Mouse (Mus musculus) forebrain, embryonic 11.5 days (tissue): Measurements from ENCODE around the gene Cadps2. TPM values are rescaled to one million over a fixed set of nuclear protein-coding genes. Genes with fewer than 3 reads are reported as not detected.

ENCODE experiments used
- ATAC-seq: fragments of 200-750 bp; cut with Nextera tagmentation; replicated peaks from 2 replicates; pipeline ENCODE4 v1.8.0; 2017; ENCODE audit warnings: moderate TSS enrichment; ENCODE audit not compliant: low FRiP score
- DNase-seq: peaks from one replicate; pipeline ENCODE4 v3.0.0-alpha.2; 2017; ENCODE audit warnings: low spot score
- H3K27ac ChIP-seq: fragments of 300-500 bp; sonication (generic); 2 replicates; pipeline ENCODE4 v1.5.1; 2014; ENCODE audit warnings: low read depth, low read length
- H3K27me3 ChIP-seq: fragments of 300-500 bp; sonication (generic); 2 replicates; pipeline ENCODE4 v1.6.1; 2014; ENCODE audit warnings: mild to moderate bottlenecking, low read length, mixed read lengths; ENCODE audit not compliant: control insufficient read depth, insufficient read depth
- H3K36me3 ChIP-seq: fragments of 300-500 bp; sonication (generic); 2 replicates; pipeline ENCODE4 v1.6.1; 2014; ENCODE audit warnings: mild to moderate bottlenecking, low read length, moderate library complexity, mixed read lengths; ENCODE audit not compliant: control insufficient read depth, insufficient read depth
- H3K4me1 ChIP-seq: fragments of 300-500 bp; sonication (generic); replicated peaks from 2 replicates; pipeline ENCODE4 v1.6.1; 2014; ENCODE audit warnings: low read length, mixed read lengths; ENCODE audit not compliant: control insufficient read depth, insufficient read depth
- H3K4me2 ChIP-seq: fragments of 300-500 bp; sonication (generic); 2 replicates; pipeline ENCODE4 v1.6.1; 2014; ENCODE audit warnings: low read depth, mild to moderate bottlenecking, low read length, moderate library complexity, mixed read lengths; ENCODE audit not compliant: severe bottlenecking
- H3K4me3 ChIP-seq: fragments of 300-500 bp; sonication (generic); 2 replicates; pipeline ENCODE4 v1.5.1; 2014; ENCODE audit warnings: low read depth, low read length
- H3K9ac ChIP-seq: fragments of 300-500 bp; sonication (generic); 2 replicates; pipeline ENCODE4 v1.6.1; 2014; ENCODE audit warnings: low read length
- H3K9me3 ChIP-seq: fragments of 300-500 bp; sonication (generic); 2 replicates; pipeline ENCODE4 v1.6.1; 2016; ENCODE audit warnings: low read length, mixed read lengths; ENCODE audit not compliant: control insufficient read depth
- WGBS: fragments of 180-500 bp; shearing (Covaris S2); extraction: QIAGEN DNeasy Blood & Tissue Kit; methylation state at CpG from one replicate; pipeline ENCODE4 v1.1.7; 2014; 5-methylcytosine and 5-hydroxymethylcytosine counted together
- polyA plus RNA-seq: library from polyadenylated mRNA; unstranded; fragments of >200 nt; fragmentation: Nextera tagmentation; extraction: Ambion mirVana; gene quantifications from 2 replicates; pipeline ENCODE4 v1.2.1, GENCODE M21; 2014

Cadps2 gene
- polyA plus RNA-seq, 1 experiment from 2014 or later: 3.8 TPM

DNA sequence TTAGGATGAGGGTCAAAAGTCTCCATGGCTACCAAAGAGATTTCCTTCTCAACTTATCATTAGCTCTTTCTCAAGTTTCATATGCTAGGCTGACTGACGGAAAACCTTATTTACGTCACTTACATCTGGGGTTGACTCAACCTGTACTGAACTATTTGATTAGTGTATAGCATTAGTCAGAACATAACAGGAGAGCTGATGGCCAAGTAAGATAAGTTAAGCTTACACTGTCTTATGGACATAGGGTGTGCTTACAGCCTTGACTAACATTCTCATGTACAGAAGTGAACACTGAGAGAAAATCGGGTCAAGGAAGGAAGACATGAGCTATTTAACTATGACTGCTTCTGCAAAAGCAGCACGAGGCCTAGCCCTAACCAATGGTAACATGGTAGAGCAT is 550.5 kb downstream of the Cadps2 start:
- WGBS: 92% methylated on average over 4 of the region's 4 CpGs
- Histone ChIP-seq H3K9ac (no peak overlapping the region), H3K4me3 (no peak overlapping the region), H3K4me1 (0 out of 2 replicates have a peak, but pooled peaks cover 2% of the 10 kb centered on the region), H3K36me3 (no peaks in the 10 kb centered on the region), H3K4me2 (no peak overlapping the region), H3K9me3 (no peaks in the 10 kb centered on the region), H3K27ac (no peak overlapping the region), H3K27me3 (no peaks in the 10 kb centered on the region)
- no peak for ATAC-seq
- no peak for DNase-seq

- peak overlapping the region; percentile 34; the same call in 1 of the 2 replicates for H3K27ac ChIP-seq
- no peak overlapping the region for H3K4me3 ChIP-seq
- WGBS: 14% methylated on average over 9 of the region's 9 CpGs
- peak overlapping the region; percentile 25; the same call in 1 of the 2 replicates for H3K4me2 ChIP-seq
- no peaks in the 10 kb centered on the region for H3K9me3 ChIP-seq
- peaks cover 8% of the 10 kb centered on the region; the same call in 1 of the 2 replicates for H3K27me3 ChIP-seq
- no peaks in the 10 kb centered on the region for H3K36me3 ChIP-seq
- peaks cover 7% of the 10 kb centered on the region; the same call in 1 of the 2 replicates for H3K4me1 ChIP-seq
- ATAC-seq (peak; percentile 62), DNase-seq (peak; percentile 60)
- H3K9ac ChIP-seq: no peak overlapping the region
Observed at GRCm38 (mm10) chr6:23281514-23281820, 557.8 kb downstream of the Cadps2 start.

DNA sequence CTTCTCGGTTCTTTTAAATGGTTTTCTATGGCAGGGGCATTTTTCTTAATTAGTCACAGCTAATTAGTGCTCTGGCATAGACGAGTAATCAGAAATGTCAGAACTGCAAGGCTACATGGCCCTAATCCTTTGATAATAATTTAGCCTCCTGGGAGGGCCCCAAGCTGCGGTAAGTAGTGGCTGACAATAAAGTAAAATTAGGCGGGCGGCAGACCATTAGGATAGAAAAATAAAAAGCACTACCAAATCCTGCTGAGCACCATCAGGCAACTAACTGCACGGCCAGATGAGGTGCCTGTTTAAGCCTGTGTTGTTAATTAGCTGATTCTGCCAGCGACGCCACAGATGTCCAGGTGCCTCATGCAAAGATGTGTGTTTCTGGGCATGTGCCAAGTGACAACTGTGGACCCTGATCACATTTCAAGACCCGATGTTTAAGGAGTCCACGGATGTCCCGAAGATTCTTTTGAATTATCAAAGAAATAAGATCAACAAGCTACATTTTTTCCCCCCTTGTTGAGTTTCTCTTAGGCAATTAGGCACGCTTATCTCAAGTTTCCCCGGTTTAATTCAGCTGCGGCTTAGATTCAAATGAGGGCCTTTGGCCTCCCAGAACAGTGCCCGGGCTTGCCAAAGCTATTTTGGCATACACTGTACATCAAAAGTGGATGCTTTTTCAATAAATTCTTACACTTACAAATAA is 558.3 kb downstream of the Cadps2 start:
- 7% methylated on average over 15 of the region's 15 CpGs for WGBS
- ATAC-seq (peak; percentile 92), DNase-seq (peak; percentile 84)
- no peaks in the 10 kb centered on the region for H3K9me3 ChIP-seq
- H3K4me2 ChIP-seq: peak overlapping the region; percentile 25; the same call in 1 of the 2 replicates
- peak overlapping the region; percentile 34; the same call in 1 of the 2 replicates for H3K27ac ChIP-seq
- peaks cover 10% of the 10 kb centered on the region; the same call in 1 of the 2 replicates for H3K27me3 ChIP-seq
- H3K9ac ChIP-seq: no peak overlapping the region
- H3K4me1 ChIP-seq: peaks cover 7% of the 10 kb centered on the region; the same call in 1 of the 2 replicates
- no peak overlapping the region for H3K4me3 ChIP-seq
- no peaks in the 10 kb centered on the region for H3K36me3 ChIP-seq

GRCm38 (mm10) chr6:23273483-23273882 is 565.7 kb downstream of the Cadps2 start:
- Histone ChIP-seq H3K36me3 (no peaks in the 10 kb centered on the region), H3K4me3 (no peak overlapping the region), H3K9me3 (no peaks in the 10 kb centered on the region), H3K27ac (no peak overlapping the region), H3K4me2 (no peak overlapping the region; the same call in 1 of the 2 replicates), H3K27me3 (peaks cover 7% of the 10 kb centered on the region; the same call in 1 of the 2 replicates), H3K9ac (no peak overlapping the region), H3K4me1 (peaks cover 17% of the 10 kb centered on the region)
- DNase-seq (no peak), ATAC-seq (peak; percentile 51)
- 18% methylated on average over 4 of the region's 4 CpGs for WGBS

- peaks cover 10% of the 10 kb centered on the region; the same call in 1 of the 2 replicates for H3K27me3 ChIP-seq
- H3K4me1 ChIP-seq: peaks cover 17% of the 10 kb centered on the region
- H3K36me3 ChIP-seq: no peaks in the 10 kb centered on the region
- peak overlapping the region; percentile 58 for H3K27ac ChIP-seq
- 1% methylated on average over 11 of the region's 11 CpGs for WGBS
- H3K9ac ChIP-seq: no peak overlapping the region
- peak overlapping the region; percentile 32; the same call in 1 of the 2 replicates for H3K4me2 ChIP-seq
- ATAC-seq: peak; percentile 95
- DNase-seq: peak; percentile 84
- H3K4me3 ChIP-seq: 0 out of 2 replicates have a peak overlapping the region, but pooled peaks have one; percentile 7
- no peaks in the 10 kb centered on the region for H3K9me3 ChIP-seq
Observed at GRCm38 (mm10) chr6:23272979-23273378, 566.2 kb downstream of the Cadps2 start.

- no peaks in the 10 kb centered on the region for H3K36me3 ChIP-seq
- no peaks in the 10 kb centered on the region for H3K9me3 ChIP-seq
- H3K27ac ChIP-seq: peak overlapping the region; percentile 58
- H3K4me1 ChIP-seq: peaks cover 17% of the 10 kb centered on the region
- no peak overlapping the region for H3K4me3 ChIP-seq
- 2% methylated on average over 7 of the region's 7 CpGs for WGBS
- DNase-seq (no peak), ATAC-seq (peak; percentile 29)
- no peak overlapping the region for H3K9ac ChIP-seq
- H3K4me2 ChIP-seq: peak overlapping the region; percentile 32; the same call in 1 of the 2 replicates
- peaks cover 9% of the 10 kb centered on the region; the same call in 1 of the 2 replicates for H3K27me3 ChIP-seq
Observed at GRCm38 (mm10) chr6:23272542-23272941, 566.7 kb downstream of the Cadps2 start.

DNA sequence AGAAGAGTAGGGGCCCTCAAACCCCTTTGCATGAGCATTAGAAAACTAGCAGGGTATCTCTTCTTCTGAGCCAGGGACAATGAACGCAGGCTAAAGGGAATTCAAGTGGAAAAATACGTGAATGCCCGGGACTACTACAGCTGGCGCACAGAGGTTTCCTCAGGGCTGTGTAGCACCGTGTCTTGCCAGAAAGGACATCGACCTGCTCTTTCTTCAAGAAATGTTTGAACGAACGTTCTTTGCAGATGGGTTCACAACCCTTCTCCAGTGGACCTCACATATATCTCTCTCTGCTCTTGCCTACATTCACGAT is 578.5 kb downstream of the Cadps2 start:
- H3K4me1 ChIP-seq: peaks cover 8% of the 10 kb centered on the region; the same call in 1 of the 2 replicates
- ATAC-seq (peak; percentile 67), DNase-seq (no peak)
- H3K4me3 ChIP-seq: peak overlapping the region; percentile 17
- peaks cover 21% of the 10 kb centered on the region for H3K27me3 ChIP-seq
- no peaks in the 10 kb centered on the region for H3K9me3 ChIP-seq
- 1% methylated on average over 9 of the region's 9 CpGs for WGBS
- no peak overlapping the region for H3K27ac ChIP-seq
- peak overlapping the region; percentile 44; the same call in 1 of the 2 replicates for H3K9ac ChIP-seq
- peak overlapping the region; percentile 46 for H3K4me2 ChIP-seq
- H3K36me3 ChIP-seq: no peaks in the 10 kb centered on the region

GRCm38 (mm10) chr6:23260016-23260737 is 579.0 kb downstream of the Cadps2 start:
- Histone ChIP-seq H3K4me1 (peaks cover 9% of the 10 kb centered on the region), H3K9ac (peak overlapping the region; percentile 44; the same call in 1 of the 2 replicates), H3K36me3 (no peaks in the 10 kb centered on the region), H3K27ac (no peak overlapping the region), H3K27me3 (peaks cover 23% of the 10 kb centered on the region), H3K4me2 (peak overlapping the region; percentile 46), H3K9me3 (no peaks in the 10 kb centered on the region), H3K4me3 (peak overlapping the region; percentile 17)
- WGBS: 3% methylated on average over 36 of the region's 36 CpGs
- DNase-seq: peak; percentile 64
- peak; percentile 57 for ATAC-seq
